Mouse (Mus musculus): ENCODE measurements around the gene Pla2g4d.
"Not testable (repeated sequence)": the region's sequence is repeated elsewhere in the genome, so short reads cannot be mapped to it uniquely, and the experiment has no call there.

Gene Pla2g4d

GRCm38 (mm10) chr2:120256259-120256658 is 32.7 kb downstream of the Pla2g4d start:
- DNase-seq: no peak

GRCm38 (mm10) chr2:120252644-120253043 is 36.4 kb downstream of the Pla2g4d start:
- DNase-seq: no peak

GRCm38 (mm10) chr2:120245421-120246016 is 43.5 kb downstream of the Pla2g4d start:
- DNase-seq: peak; percentile 56 to 59

GRCm38 (mm10) chr2:120244679-120245420 is 44.1 kb downstream of the Pla2g4d start, which contains the start of gene Pla2g4e:
TSS of gene Pla2g4e (minus strand) at chr2:120245335.
- peak; percentile 59 to 60 for DNase-seq

GRCm38 (mm10) chr2:120243995-120244394 is 45.0 kb downstream of the Pla2g4d start:
- DNase-seq: peak; percentile 32 to 36

DNA sequence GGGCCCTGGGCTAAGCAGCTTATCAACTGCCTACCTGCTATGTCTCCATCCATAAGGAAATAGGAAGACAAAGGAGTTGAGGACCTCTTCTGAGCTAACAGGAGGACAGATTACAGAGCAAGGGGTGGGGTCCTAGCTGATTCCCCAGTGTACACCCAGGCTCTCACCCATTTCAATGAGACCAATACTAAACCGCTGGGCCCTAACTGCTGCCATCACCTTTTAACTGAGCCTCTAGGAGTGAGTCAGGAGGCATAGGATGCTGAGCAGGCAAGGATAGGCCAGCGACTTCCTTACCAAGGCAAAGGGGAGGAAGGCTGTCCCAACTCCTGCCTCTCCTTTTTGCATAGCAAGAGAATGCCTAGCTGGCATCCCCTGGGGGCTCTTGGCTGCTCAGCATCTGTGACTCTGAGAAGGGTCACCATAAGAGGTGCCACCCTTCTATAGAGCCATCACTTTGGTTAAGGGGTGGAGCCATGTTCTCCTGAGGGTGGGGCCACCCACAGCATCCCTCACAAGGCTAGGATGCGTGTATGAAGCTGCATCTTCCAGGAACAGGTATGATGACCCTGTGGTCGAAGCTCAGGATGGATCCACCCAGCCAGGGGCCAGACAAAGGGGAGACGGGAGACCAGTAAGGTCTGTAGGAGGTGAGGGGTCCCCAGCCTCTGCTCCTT is 46.1 kb downstream of the Pla2g4d start:
- peak; percentile 34 to 48 for DNase-seq

DNA sequence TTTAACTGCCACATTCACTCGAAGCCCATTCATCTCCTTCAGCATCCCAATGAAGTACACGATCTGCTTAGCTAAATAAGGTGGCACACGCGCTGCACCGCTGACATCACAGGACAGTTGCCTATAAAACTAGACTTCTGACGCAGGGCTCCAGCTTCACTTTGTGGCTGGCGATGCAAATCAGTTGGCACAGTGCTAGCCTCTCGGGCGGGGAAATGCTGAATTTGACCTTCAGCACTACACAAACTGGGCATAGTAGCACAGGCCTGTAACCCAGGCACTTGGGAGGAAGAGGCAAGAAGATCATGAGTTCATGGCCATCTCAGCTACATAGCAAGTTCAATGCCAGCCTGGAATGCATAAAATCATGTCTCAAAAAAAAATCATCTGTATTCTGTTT is 50.3 kb downstream of the Pla2g4d start:
- DNase-seq: not testable (repeated sequence)

- DNase-seq: no peak
Measured at GRCm38 (mm10) chr2:120237784-120238183, 51.2 kb downstream of the Pla2g4d start.

DNA sequence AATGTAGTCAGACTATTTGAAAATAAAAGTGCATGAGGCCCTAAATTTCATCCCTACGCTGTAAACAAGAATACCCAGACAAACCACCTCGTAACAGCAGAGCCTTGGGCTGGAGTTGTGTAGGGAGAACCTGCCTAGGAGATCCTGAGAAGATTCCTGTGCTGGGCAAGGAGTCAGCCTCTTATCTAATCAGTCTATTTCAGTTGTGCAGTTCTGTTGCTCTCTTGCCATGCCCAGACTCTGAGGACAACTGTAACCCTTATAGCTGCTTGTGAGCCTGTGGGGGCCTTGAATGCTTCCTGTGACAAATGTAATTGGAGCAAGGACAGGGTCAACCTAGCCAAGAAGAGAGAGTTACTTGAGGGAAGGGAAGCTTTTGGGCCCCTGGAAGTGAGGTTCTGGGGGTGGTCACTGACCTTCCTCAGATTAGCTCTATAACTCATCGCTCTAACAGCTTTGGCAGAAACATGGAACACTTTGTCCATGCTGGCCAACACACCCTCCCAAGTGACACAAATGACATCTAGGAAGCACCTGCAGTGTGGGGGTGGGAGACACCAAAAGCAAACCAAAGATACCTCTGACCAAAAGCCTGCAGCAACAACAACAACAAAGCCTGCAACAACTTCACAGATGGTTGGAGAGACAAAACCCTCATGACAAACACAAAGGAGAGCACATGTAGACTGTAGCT is 52.9 kb downstream of the Pla2g4d start:
- DNase-seq: no peak

DNA sequence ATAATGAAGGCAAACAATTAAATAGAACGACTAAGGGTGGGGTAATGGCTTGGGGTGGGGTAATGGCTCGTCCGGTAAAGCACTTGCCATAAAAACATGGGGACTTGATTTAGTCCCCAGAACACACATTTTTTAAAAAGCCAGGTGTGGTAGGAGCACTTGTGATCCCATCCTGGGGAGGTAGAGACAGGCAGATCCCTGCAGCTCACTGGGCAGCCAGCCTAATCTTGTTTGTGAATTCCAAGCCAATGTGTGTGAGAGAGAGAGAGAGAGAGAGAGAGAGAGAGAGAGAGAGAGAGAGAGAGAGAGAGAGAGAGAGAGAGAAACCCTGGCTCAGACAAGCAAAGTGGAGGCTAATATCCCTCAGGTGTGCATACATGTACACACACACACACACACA is 53.6 kb downstream of the Pla2g4d start:
- DNase-seq: peak; percentile 37 to 51

DNA sequence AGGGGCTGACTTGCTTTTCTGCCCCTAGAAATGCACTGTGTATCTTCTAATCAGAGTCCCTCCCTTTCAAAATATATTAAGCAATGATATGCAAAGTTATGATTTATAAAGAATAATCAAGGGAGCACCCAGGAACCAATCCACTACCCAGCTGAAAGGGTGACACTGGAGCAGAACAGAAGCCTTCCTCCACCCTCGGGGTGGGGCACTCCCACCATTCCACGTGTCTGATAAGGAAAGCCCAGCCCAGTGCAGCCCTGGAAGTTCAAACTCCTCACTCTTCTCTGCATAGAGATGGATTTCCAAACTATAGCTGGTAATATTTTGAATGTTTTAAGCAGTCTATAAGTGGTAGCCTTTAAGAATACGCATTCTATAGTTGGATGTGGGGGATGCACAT is 57.4 kb downstream of the Pla2g4d start:
- DNase-seq: no peak
